Mouse (Mus musculus) G1E (cell line): ENCODE measurements around the gene Wfdc6a. TPM values are rescaled to one million over a fixed set of nuclear protein-coding genes. Genes with fewer than 3 reads are reported as not detected.
A peak's percentile ranks its signal among the peaks of the same experiment; 100 is the strongest.

Experiments
- ATAC-seq: 2 replicates; pipeline ENCODE4 v1.8.0; 2016; ENCODE audit warnings: mild to moderate bottlenecking; ENCODE audit not compliant: insufficient number of reproducible peaks, poor library complexity, low FRiP score, severe bottlenecking; ENCODE audit errors: extremely low read depth
- DNase-seq: peaks from one replicate; pipeline ENCODE4 v3.0.0; 2012; ENCODE audit warnings: low spot score
- H3K27me3 ChIP-seq: 2 replicates; pipeline ENCODE4 v1.6.1; 2012; ENCODE audit warnings: mild to moderate bottlenecking, low read length, inconsistent platforms; ENCODE audit not compliant: insufficient read depth
- H3K36me3 ChIP-seq: replicated peaks from 2 replicates; pipeline ENCODE3; 2012; ENCODE audit warnings: mild to moderate bottlenecking, inconsistent platforms
- H3K4me1 ChIP-seq: 2 replicates; pipeline ENCODE4 v1.6.1; 2012; ENCODE audit warnings: low read depth, low read length, inconsistent platforms, mixed read lengths; ENCODE audit not compliant: insufficient read depth
- H3K4me3 ChIP-seq: 2 replicates; pipeline ENCODE4 v1.5.1; 2012; ENCODE audit warnings: low read depth, mild to moderate bottlenecking, inconsistent platforms, low read length, moderate library complexity, mixed read lengths
- H3K9me3 ChIP-seq: replicated peaks from 2 replicates; pipeline ENCODE4 v1.6.1; 2012; ENCODE audit warnings: inconsistent platforms
- CTCF ChIP-seq: IDR thresholded peaks from 2 replicates; pipeline ENCODE4 v1.5.1; 2012; ENCODE audit warnings: low read depth, low read length, inconsistent platforms, mixed read lengths
- GATA1 ChIP-seq: IDR thresholded peaks from 2 replicates; pipeline ENCODE4 v1.6.1; 2012; ENCODE audit warnings: borderline replicate concordance, low read length, inconsistent platforms, mixed read lengths
- GATA2 ChIP-seq: IDR thresholded peaks from 2 replicates; pipeline ENCODE4 v1.6.1; 2012; ENCODE audit warnings: low read depth, low read length, inconsistent platforms, borderline replicate concordance
- POLR2AphosphoS5 ChIP-seq: IDR thresholded peaks from 2 replicates; pipeline ENCODE4 v1.6.1; 2012; ENCODE audit warnings: low read depth, low read length, inconsistent platforms; ENCODE audit not compliant: insufficient replicate concordance
- TAL1 ChIP-seq: conservative IDR thresholded peaks from 2 replicates; pipeline ENCODE4 v1.6.1; 2012; ENCODE audit warnings: low read depth, low read length, inconsistent platforms, mixed read lengths
- polyA plus RNA-seq: library from polyadenylated mRNA; stranded (reverse); fragments of >175 nt; gene quantifications from 2 replicates; pipeline ENCODE4 v1.2.3, GENCODE M21; 2012
- total RNA-seq, 2 experiments: library from RNA; stranded (forward) in 1 of 2; stranded (reverse) in 1 of 2; fragments of 200-1000 nt in 1 of 2; fragments of >200 nt in 1 of 2; fragmentation: Nextera tagmentation in 1 of 2; gene quantifications; 2 replicates each; pipeline ENCODE4 v1.2.3; 2014 to 2017

The Wfdc6a gene
- total and polyA plus RNA-seq, 3 experiments: not detected

- no peaks in the 10 kb centered on the region for H3K9me3 ChIP-seq
- H3K4me3 ChIP-seq: no peak overlapping the region
- no peak for ATAC-seq
- no peaks in the 10 kb centered on the region for H3K4me1 ChIP-seq
- DNase-seq: no peak
- H3K36me3 ChIP-seq: no peaks in the 10 kb centered on the region
- no peak for TF ChIP-seq TAL1
- TF ChIP-seq POLR2AphosphoS5: no peak
- TF ChIP-seq CTCF: no peak
- no peak for TF ChIP-seq GATA1
- no peak for TF ChIP-seq GATA2
- H3K27me3 ChIP-seq: peaks cover 2% of the 10 kb centered on the region; the same call in 1 of the 2 replicates
Measured at GRCm38 (mm10) chr2:164543745-164544144, 41.5 kb downstream of the Wfdc6a start.

GRCm38 (mm10) chr2:164542598-164542997 is 42.6 kb downstream of the Wfdc6a start:
- DNase-seq: no peak
- Histone ChIP-seq H3K9me3 (no peaks in the 10 kb centered on the region), H3K4me1 (no peaks in the 10 kb centered on the region), H3K36me3 (no peaks in the 10 kb centered on the region), H3K4me3 (no peak overlapping the region), H3K27me3 (peaks cover 2% of the 10 kb centered on the region; the same call in 1 of the 2 replicates)
- TF ChIP-seq CTCF (no peak), GATA2 (no peak), POLR2AphosphoS5 (no peak), TAL1 (no peak), GATA1 (no peak)
- ATAC-seq: no peak

- TF ChIP-seq CTCF: no peak
- no peak for TF ChIP-seq GATA2
- TF ChIP-seq TAL1: no peak
- no peak for TF ChIP-seq POLR2AphosphoS5
- TF ChIP-seq GATA1: no peak
- no peaks in the 10 kb centered on the region for H3K4me1 ChIP-seq
- no peaks in the 10 kb centered on the region for H3K36me3 ChIP-seq
- no peaks in the 10 kb centered on the region for H3K9me3 ChIP-seq
- H3K27me3 ChIP-seq: peaks cover 2% of the 10 kb centered on the region; the same call in 1 of the 2 replicates
- no peak overlapping the region for H3K4me3 ChIP-seq
- DNase-seq (no peak), ATAC-seq (no peak)
Measured at GRCm38 (mm10) chr2:164542132-164542531, 43.1 kb downstream of the Wfdc6a start.

GRCm38 (mm10) chr2:164540652-164541427 is 44.4 kb downstream of the Wfdc6a start:
- ATAC-seq (no peak), DNase-seq (no peak)
- no peaks in the 10 kb centered on the region for H3K9me3 ChIP-seq
- H3K4me1 ChIP-seq: no peaks in the 10 kb centered on the region
- H3K36me3 ChIP-seq: no peaks in the 10 kb centered on the region
- H3K4me3 ChIP-seq: no peak overlapping the region
- peaks cover 5% of the 10 kb centered on the region for H3K27me3 ChIP-seq
- TF ChIP-seq TAL1 (no peak), GATA2 (no peak), POLR2AphosphoS5 (no peak), GATA1 (no peak), CTCF (no peak)

- H3K27me3 ChIP-seq: peaks cover 6% of the 10 kb centered on the region; the same call in 1 of the 2 replicates
- H3K4me3 ChIP-seq: no peak overlapping the region
- H3K4me1 ChIP-seq: no peaks in the 10 kb centered on the region
- TF ChIP-seq TAL1: no peak
- no peak for TF ChIP-seq GATA1
- no peak for TF ChIP-seq GATA2
- no peak for TF ChIP-seq CTCF
- no peak for TF ChIP-seq POLR2AphosphoS5
- no peaks in the 10 kb centered on the region for H3K9me3 ChIP-seq
- no peaks in the 10 kb centered on the region for H3K36me3 ChIP-seq
- no peak for DNase-seq
- no peak for ATAC-seq
Measured at GRCm38 (mm10) chr2:164537003-164537402, 48.2 kb downstream of the Wfdc6a start.

GRCm38 (mm10) chr2:164534315-164534714 is 50.9 kb downstream of the Wfdc6a start:
- Histone ChIP-seq H3K4me3 (no peak overlapping the region), H3K27me3 (peaks cover 6% of the 10 kb centered on the region; the same call in 1 of the 2 replicates), H3K9me3 (no peaks in the 10 kb centered on the region), H3K36me3 (no peaks in the 10 kb centered on the region), H3K4me1 (no peaks in the 10 kb centered on the region)
- no peak for TF ChIP-seq TAL1
- no peak for TF ChIP-seq GATA1
- no peak for TF ChIP-seq CTCF
- no peak for TF ChIP-seq GATA2
- TF ChIP-seq POLR2AphosphoS5: no peak
- DNase-seq: no peak
- ATAC-seq: no peak

GRCm38 (mm10) chr2:164531169-164531568 is 54.1 kb downstream of the Wfdc6a start:
- Histone ChIP-seq H3K4me3 (no peak overlapping the region), H3K4me1 (no peaks in the 10 kb centered on the region), H3K36me3 (no peaks in the 10 kb centered on the region), H3K27me3 (peaks cover 3% of the 10 kb centered on the region; the same call in 1 of the 2 replicates), H3K9me3 (peaks cover 7% of the 10 kb centered on the region)
- peak; percentile 47 for DNase-seq
- ATAC-seq: no peak
- peak; percentile 97 for TF ChIP-seq CTCF
- no peak for TF ChIP-seq POLR2AphosphoS5

Other genes starting within 250 kb of the Wfdc6a start
Only the 20 nearest of the 32 such genes appear.
- gene Sdc4, start 141.6 kb downstream of the Wfdc6a start, total RNA-seq (2014; fragmentation: Nextera tagmentation): not detected in 2 replicates
- 0.11 TPM in 1 of 2 replicates, not detected in the other for gene Sdc4, start 141.6 kb downstream of the Wfdc6a start, total RNA-seq (2017)
- gene Sdc4, start 141.6 kb downstream of the Wfdc6a start, polyA plus RNA-seq: not detected in 2 replicates
- 35.8 and 37.0 TPM in 2 replicates for gene Sys1, start 128.5 kb downstream of the Wfdc6a start, total RNA-seq (2014; fragmentation: Nextera tagmentation)
- gene Sys1, start 128.5 kb downstream of the Wfdc6a start, total RNA-seq (2017): 50.6 and 75.5 TPM in 2 replicates
- 122 and 142 TPM in 2 replicates for gene Sys1, start 128.5 kb downstream of the Wfdc6a start, polyA plus RNA-seq
- not detected in 2 replicates for gene Gm20458, start 124.5 kb downstream of the Wfdc6a start, total RNA-seq (2014; fragmentation: Nextera tagmentation)
- 13.4 and 13.5 TPM in 2 replicates for gene Gm20458, start 124.5 kb downstream of the Wfdc6a start, total RNA-seq (2017)
- gene Gm20458, start 124.5 kb downstream of the Wfdc6a start, polyA plus RNA-seq: 4.6 and 5.5 TPM in 2 replicates
- gene Trp53tg5, start 111.7 kb downstream of the Wfdc6a start, total RNA-seq (2014; fragmentation: Nextera tagmentation): not detected in 2 replicates
- gene Trp53tg5, start 111.7 kb downstream of the Wfdc6a start, total RNA-seq (2017): 0.29 TPM in 1 of 2 replicates, not detected in the other
- not detected in 2 replicates for gene Trp53tg5, start 111.7 kb downstream of the Wfdc6a start, polyA plus RNA-seq
- 6.2 and 11.7 TPM in 2 replicates for gene Dbndd2, start 99.3 kb downstream of the Wfdc6a start, total RNA-seq (2014; fragmentation: Nextera tagmentation)
- 5.5 and 8.9 TPM in 2 replicates for gene Dbndd2, start 99.3 kb downstream of the Wfdc6a start, total RNA-seq (2017)
- 22.3 and 25.1 TPM in 2 replicates for gene Dbndd2, start 99.3 kb downstream of the Wfdc6a start, polyA plus RNA-seq
- 68.5 and 84.3 TPM in 2 replicates for gene Pigt, start 87.9 kb downstream of the Wfdc6a start, total RNA-seq (2014; fragmentation: Nextera tagmentation)
- gene Pigt, start 87.9 kb downstream of the Wfdc6a start, total RNA-seq (2017): 22.9 and 23.2 TPM in 2 replicates
- gene Pigt, start 87.9 kb downstream of the Wfdc6a start, polyA plus RNA-seq: 81.0 and 94.4 TPM in 2 replicates
- gene Wfdc2, start 23.0 kb downstream of the Wfdc6a start, total RNA-seq (2014; fragmentation: Nextera tagmentation): not detected in 2 replicates
- gene Wfdc2, start 23.0 kb downstream of the Wfdc6a start, total RNA-seq (2017): not detected in 2 replicates
- not detected in 2 replicates for gene Wfdc2, start 23.0 kb downstream of the Wfdc6a start, polyA plus RNA-seq
- not detected in 2 replicates for gene Spint3, start 12.0 kb downstream of the Wfdc6a start, total RNA-seq (2014; fragmentation: Nextera tagmentation)
- not detected in 2 replicates for gene Spint3, start 12.0 kb downstream of the Wfdc6a start, total RNA-seq (2017)
- not detected in 2 replicates for gene Spint3, start 12.0 kb downstream of the Wfdc6a start, polyA plus RNA-seq
- not detected in 2 replicates for gene Eppin, start 8.1 kb upstream of the Wfdc6a start, total RNA-seq (2014; fragmentation: Nextera tagmentation)
- gene Eppin, start 8.1 kb upstream of the Wfdc6a start, total RNA-seq (2017): not detected in 2 replicates
- not detected in 2 replicates for gene Eppin, start 8.1 kb upstream of the Wfdc6a start, polyA plus RNA-seq
- not detected in 2 replicates for gene Wfdc6b, start 28.1 kb upstream of the Wfdc6a start, total RNA-seq (2014; fragmentation: Nextera tagmentation)
- gene Wfdc6b, start 28.1 kb upstream of the Wfdc6a start, total RNA-seq (2017): not detected in 2 replicates
- gene Wfdc6b, start 28.1 kb upstream of the Wfdc6a start, polyA plus RNA-seq: not detected in 2 replicates
- not detected in 2 replicates for gene Wfdc8, start 28.2 kb upstream of the Wfdc6a start, total RNA-seq (2014; fragmentation: Nextera tagmentation)
- not detected in 2 replicates for gene Wfdc8, start 28.2 kb upstream of the Wfdc6a start, total RNA-seq (2017)
- gene Wfdc8, start 28.2 kb upstream of the Wfdc6a start, polyA plus RNA-seq: not detected in 2 replicates
- gene Wfdc16, start 53.3 kb upstream of the Wfdc6a start, total RNA-seq (2014; fragmentation: Nextera tagmentation): not detected in 2 replicates
- gene Wfdc16, start 53.3 kb upstream of the Wfdc6a start, total RNA-seq (2017): 0.17 TPM in 1 of 2 replicates, not detected in the other
- not detected in 2 replicates for gene Wfdc16, start 53.3 kb upstream of the Wfdc6a start, polyA plus RNA-seq
- not detected in 2 replicates for gene Wfdc10, start 70.6 kb upstream of the Wfdc6a start, total RNA-seq (2014; fragmentation: Nextera tagmentation)
- 0.64 TPM in 1 of 2 replicates, not detected in the other for gene Wfdc10, start 70.6 kb upstream of the Wfdc6a start, total RNA-seq (2017)
- not detected in 2 replicates for gene Wfdc10, start 70.6 kb upstream of the Wfdc6a start, polyA plus RNA-seq
- gene Wfdc9, start 71.1 kb upstream of the Wfdc6a start, total RNA-seq (2014; fragmentation: Nextera tagmentation): not detected in 2 replicates
- gene Wfdc9, start 71.1 kb upstream of the Wfdc6a start, total RNA-seq (2017): not detected in 2 replicates
- not detected in 2 replicates for gene Wfdc9, start 71.1 kb upstream of the Wfdc6a start, polyA plus RNA-seq
- gene Wfdc11, start 88.6 kb upstream of the Wfdc6a start, total RNA-seq (2014; fragmentation: Nextera tagmentation): not detected in 2 replicates
- gene Wfdc11, start 88.6 kb upstream of the Wfdc6a start, total RNA-seq (2017): not detected in 2 replicates
- not detected in 2 replicates for gene Wfdc11, start 88.6 kb upstream of the Wfdc6a start, polyA plus RNA-seq
- gene Wfdc13, start 99.7 kb upstream of the Wfdc6a start, total RNA-seq (2014; fragmentation: Nextera tagmentation): not detected in 2 replicates
- gene Wfdc13, start 99.7 kb upstream of the Wfdc6a start, total RNA-seq (2017): 0.11 TPM in 1 of 2 replicates, not detected in the other
- gene Wfdc13, start 99.7 kb upstream of the Wfdc6a start, polyA plus RNA-seq: not detected in 2 replicates
- gene Spint4, start 113.1 kb upstream of the Wfdc6a start, total RNA-seq (2014; fragmentation: Nextera tagmentation): not detected in 2 replicates
- 0.16 TPM in 1 of 2 replicates, not detected in the other for gene Spint4, start 113.1 kb upstream of the Wfdc6a start, total RNA-seq (2017)
- not detected in 2 replicates for gene Spint4, start 113.1 kb upstream of the Wfdc6a start, polyA plus RNA-seq
- gene Spint5, start 129.9 kb upstream of the Wfdc6a start, total RNA-seq (2014; fragmentation: Nextera tagmentation): not detected in 2 replicates
- not detected in 2 replicates for gene Spint5, start 129.9 kb upstream of the Wfdc6a start, total RNA-seq (2017)
- not detected in 2 replicates for gene Spint5, start 129.9 kb upstream of the Wfdc6a start, polyA plus RNA-seq
- gene Wfdc3, start 160.5 kb upstream of the Wfdc6a start, total RNA-seq (2014; fragmentation: Nextera tagmentation): 1.4 and 2.0 TPM in 2 replicates
- 0.98 and 1.5 TPM in 2 replicates for gene Wfdc3, start 160.5 kb upstream of the Wfdc6a start, total RNA-seq (2017)
- 0.03 TPM in 1 of 2 replicates, not detected in the other for gene Wfdc3, start 160.5 kb upstream of the Wfdc6a start, polyA plus RNA-seq
- gene Dnttip1, start 160.5 kb upstream of the Wfdc6a start, total RNA-seq (2014; fragmentation: Nextera tagmentation): 58.1 and 86.2 TPM in 2 replicates
- 18.0 and 23.8 TPM in 2 replicates for gene Dnttip1, start 160.5 kb upstream of the Wfdc6a start, total RNA-seq (2017)
- gene Dnttip1, start 160.5 kb upstream of the Wfdc6a start, polyA plus RNA-seq: 122 and 135 TPM in 2 replicates